Mouse (Mus musculus): ENCODE measurements around the gene Gpatch1.
"Not testable (repeated sequence)": the region's sequence is repeated elsewhere in the genome, so short reads cannot be mapped to it uniquely, and the experiment has no call there.

Gpatch1 gene

GRCm38 (mm10) chr7:35322732-35323420 is 4.6 kb upstream of the Gpatch1 start:
- DNase-seq = peak; percentile 20 to 21

GRCm38 (mm10) chr7:35322161-35322560 is 3.9 kb upstream of the Gpatch1 start:
- no peak for DNase-seq

DNA sequence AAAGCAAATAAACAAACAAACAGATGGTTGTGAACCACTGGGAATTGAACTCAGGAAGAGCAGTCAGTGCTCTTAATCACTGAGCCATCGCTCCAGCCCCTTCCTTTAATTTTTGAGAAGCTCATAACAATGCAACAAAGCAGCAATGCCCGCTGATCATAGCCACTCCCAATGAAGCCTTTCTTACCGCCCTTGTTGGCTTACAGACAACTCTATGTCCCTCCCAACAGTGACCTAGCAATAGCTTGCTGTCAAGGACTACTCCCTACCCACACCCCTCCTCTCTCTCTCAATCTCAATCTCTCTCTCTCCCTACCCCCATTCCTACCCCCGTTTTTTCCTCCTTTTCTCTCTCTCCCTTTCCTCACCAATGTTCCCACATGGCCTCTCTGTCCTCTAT is 1.5 kb upstream of the Gpatch1 start:
- no peak for DNase-seq

DNA sequence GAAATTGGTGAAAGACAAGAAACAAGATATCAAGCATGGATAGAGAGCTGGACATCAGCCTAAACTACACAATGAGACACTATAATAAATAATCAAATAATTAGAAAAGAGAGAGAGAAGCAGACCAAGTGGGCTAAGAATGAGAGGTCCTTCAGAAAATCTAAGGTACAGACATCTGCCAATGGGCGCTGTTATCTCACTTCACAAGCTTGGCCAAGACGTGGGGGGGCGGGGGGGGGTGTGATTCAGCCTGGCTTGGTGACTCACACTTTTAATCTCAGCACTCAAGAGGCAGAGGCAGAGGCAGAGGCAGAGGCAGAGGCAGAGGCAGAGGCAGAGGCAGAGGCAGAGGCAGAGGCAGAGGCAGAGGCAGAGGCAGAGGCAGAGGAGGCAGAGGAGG is 981 bp upstream of the Gpatch1 start:
- not testable (repeated sequence) for DNase-seq

DNA sequence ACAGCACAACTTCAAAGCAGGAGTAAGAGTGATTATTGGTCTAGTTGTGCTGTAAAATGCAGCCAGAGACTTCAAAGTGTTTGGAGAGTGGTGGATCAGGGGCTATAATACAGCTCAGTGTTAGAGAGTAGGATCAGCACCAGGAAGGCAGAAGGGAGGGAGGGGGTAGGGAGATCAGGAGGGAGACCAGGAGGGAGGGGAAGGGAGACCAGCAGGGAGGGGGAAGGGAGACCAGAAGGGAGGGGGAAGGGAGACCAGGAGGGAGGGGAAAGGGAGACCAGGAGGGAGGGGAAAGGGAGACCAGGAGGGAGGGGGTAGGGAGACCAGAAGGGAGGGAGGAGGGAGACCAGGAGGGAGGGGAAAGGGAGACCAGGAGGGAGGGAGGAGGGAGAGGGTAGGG is 4.1 kb downstream of the Gpatch1 start:
- DNase-seq = no peak

DNA sequence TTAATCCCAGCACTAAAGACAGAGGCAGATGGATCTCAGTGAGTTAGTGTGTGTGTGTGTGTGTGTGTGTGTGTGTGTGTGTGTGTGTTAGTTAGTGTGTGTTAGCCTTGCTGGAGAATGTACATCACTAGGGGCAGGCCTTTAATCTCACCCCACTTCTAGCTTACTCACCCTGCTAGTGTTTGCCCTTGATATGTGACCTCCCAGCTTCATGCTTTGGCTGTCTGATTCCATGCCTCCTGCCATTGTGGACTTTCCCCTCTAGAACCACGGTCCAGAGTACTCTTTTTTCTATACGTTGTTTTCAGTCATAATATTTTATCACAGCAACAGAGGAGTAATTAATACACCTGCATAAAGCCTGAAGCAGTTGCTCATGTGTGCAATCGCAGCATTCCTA is 7.0 kb downstream of the Gpatch1 start:
- no peak for DNase-seq

DNA sequence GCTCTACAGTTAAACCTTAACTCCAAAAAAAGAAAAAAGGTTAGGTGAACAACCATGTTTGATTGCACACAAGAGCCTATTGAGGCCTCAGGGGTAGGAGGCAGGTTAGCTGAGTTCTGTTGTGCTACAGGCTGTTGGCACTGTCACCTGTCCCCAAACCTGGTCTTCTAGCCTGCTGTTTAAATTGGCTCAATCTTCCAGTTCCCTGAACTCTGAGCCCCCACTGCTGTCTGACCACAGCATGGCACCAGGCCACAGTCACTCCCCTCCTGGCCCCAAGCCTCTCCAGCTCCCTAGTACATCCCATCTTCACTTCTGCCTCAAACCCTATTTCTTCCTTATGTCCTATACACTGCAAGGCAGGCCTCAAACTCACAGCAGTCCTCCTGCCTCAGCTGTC is 17.4 kb downstream of the Gpatch1 start:
- no peak for DNase-seq

GRCm38 (mm10) chr7:35299656-35300055 is 18.6 kb downstream of the Gpatch1 start:
- DNase-seq = no peak

DNA sequence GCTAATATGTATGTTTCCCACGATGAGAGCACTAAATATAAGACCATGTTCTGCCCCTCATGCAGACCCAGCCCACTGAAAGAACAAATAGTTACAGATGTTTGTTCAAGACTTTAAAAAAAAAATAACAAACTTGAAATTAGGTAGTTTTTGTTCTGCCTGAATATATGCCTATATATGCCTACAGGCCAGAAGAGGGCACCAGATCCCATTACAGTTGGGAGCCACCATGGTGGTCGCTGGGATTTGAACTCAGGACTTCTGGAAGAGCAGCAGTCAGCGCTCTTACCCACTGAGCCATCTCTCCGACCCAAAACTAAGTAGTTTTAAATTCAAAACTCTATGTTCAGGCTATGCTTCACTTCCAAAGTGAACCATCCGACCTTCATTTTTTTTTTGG is 20.4 kb downstream of the Gpatch1 start:
- no peak for DNase-seq

DNA sequence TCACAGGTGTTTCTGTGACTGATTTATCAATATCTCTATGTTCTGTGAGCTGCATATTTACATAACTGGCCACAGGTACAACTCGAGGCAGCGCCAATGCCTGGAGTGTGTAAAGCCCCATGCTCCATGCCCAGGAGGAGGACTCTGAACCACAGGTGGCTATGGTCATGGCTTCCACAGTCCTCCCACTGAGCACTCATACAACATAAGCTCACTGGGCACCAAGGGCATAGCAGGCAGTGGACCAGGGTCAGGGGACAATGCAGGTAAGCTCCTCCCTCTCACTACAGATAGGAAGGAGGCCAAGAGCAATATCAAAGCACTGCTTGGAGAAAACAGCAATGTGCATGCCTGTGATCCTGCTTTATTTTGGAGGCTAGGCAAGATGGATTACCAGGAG is 22.6 kb downstream of the Gpatch1 start:
- DNase-seq = no peak

- no peak for DNase-seq
Measured at GRCm38 (mm10) chr7:35293464-35293863, 24.8 kb downstream of the Gpatch1 start.

GRCm38 (mm10) chr7:35278933-35279332 is 39.3 kb downstream of the Gpatch1 start:
- DNase-seq = no peak

DNA sequence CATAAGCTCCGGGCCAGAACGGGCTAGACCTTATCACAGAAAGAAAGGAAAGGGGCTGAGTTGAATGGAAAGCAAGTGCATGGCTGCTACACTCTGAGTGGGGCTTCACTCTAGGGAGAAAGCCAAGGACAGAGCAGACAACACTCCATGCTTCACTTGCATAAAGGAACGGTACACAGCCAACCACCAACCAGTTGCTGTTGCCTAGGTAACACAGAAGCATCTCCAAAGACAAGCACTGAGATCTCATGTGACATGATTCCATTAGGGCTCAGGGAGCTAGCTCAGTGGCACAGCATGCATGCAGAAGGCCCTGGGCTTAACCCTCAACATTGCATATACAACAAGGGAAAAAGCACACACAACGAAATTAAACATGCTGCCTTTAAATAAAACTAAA is 40.8 kb downstream of the Gpatch1 start:
- DNase-seq = no peak

DNA sequence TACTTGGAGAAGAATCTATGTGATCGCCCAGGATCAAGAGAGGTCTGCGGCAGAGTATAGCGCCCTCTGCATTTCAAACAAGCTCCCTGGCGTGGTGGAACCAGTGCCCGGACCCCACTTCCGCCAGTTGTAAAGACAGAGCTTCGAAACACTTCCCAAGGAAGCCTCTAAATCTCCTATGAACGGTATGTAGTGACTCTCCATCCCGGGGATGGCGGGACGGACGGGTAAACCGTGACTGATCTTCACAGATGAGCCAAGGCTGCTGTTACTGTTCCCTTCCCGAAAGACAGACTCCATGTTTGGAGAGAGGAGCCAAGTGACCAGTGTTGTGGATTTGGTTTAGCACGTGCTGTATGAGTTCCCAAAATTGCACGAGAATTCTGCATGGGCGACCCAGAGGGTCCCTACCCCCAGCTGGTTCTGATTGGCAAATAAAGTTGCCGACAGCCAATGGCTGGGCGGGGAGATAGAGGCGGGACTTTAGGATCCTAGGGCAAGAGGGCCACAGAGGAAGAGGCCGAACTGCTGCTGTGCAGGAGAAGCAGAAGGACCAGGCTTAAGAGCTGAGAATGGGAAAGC is 48.7 kb downstream of the Gpatch1 start:
- DNase-seq = peak; percentile 53 to 74

- peak in 1 of 2 experiments; percentile 13 for DNase-seq
Measured at GRCm38 (mm10) chr7:35267841-35268240, 50.4 kb downstream of the Gpatch1 start.

DNA sequence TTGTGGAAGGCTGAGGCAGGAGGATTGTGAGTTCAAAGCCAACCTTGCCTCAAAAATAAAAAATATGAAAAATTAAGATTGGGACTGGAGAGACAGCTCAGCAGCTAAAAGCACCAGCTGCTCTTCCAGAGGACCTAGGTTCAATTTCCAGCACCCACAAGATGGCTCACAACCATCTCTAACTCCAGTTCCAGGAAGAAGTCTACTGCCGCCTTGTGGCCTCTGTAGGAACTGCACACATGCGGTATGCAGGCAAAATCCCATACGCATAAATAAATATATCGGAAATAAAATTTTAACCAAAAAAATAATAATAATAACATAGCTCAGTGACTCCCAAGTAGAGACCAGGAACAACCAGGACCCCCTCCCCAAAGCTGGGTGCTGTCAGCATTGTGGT is 51.6 kb downstream of the Gpatch1 start:
- DNase-seq = peak; percentile 24 to 31

- DNase-seq = peak; percentile 64 to 71
Measured at GRCm38 (mm10) chr7:35264746-35265145, 53.5 kb downstream of the Gpatch1 start.

DNA sequence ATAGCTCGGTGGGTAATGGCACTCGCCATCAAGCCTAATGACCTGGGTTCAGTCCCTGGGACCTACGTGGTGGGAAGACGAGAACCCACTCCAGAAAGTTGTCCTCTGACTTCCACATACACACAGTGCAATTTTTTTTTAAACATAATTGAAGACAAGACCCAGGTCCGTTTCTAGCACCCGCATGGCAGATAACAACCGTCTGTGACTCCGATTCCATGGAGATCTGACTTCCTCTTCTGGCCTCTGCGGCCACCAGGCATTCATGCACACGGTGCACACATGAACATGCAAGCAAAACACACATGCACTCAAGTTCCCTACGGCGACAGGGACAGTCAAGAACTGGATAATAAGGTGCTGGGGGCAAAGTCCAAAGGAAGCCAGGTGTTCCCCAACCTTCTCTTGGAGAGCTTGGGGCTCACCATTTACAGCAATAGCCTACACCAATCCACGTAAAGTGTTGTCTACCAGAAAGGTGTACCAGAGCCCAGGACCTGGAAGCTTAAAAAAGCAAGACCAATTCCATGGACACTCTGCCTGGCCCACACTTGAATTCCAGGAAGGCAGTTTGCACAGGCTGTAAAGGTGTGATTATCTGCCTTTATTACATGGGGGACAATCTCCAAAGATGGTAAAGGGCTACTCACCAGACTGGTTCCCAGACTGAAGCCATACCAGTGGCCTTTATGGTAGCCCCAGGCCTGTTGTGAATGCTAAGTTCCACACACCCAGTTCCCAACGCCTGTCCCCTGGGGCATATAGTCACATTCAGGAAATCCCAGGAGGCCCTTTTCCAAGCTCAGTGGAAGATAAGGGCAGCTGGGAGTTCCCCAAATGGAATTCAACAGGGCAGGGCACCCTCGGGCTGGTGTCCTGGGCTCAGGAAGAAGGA is 54.4 kb downstream of the Gpatch1 start:
- DNase-seq = no peak

DNA sequence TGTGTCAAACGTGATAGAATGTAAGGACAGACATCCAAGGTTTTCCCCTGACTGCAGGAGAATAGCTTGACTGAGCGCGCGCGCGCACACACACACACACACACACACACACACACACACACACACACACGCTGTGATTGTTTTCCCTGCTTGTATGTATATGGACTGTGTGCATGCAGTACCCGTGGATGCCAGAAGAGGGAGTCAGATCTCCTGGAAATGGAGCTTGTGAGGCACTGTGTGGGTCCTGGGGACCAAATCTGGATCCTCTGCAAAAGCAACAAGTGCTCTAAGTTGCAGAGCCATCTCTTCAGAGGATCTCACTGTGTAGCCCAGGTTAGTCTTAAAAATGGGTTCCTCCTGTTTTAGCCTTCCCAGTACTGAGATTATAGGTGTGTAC is 58.9 kb downstream of the Gpatch1 start:
- peak; percentile 35 to 38 for DNase-seq

DNA sequence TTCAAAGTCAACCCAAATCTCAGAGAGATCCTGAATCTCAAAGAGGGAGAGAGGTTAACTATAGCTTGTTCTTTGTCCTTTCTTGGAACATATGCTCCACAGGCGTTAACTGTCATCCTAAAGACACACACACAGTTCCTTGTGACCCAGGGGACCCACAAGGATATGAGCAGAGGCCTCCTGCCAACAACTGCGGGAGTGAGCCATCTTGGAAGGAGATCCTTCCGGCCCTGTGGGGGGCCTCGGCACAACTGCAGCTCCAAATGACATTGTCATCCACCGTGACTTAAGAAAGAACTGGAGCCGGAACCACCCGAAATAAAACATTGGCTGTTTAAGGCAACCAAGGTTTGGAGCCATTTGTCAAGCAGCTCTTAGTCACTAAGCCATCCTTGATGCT is 59.9 kb downstream of the Gpatch1 start:
- peak; percentile 42 to 54 for DNase-seq

DNA sequence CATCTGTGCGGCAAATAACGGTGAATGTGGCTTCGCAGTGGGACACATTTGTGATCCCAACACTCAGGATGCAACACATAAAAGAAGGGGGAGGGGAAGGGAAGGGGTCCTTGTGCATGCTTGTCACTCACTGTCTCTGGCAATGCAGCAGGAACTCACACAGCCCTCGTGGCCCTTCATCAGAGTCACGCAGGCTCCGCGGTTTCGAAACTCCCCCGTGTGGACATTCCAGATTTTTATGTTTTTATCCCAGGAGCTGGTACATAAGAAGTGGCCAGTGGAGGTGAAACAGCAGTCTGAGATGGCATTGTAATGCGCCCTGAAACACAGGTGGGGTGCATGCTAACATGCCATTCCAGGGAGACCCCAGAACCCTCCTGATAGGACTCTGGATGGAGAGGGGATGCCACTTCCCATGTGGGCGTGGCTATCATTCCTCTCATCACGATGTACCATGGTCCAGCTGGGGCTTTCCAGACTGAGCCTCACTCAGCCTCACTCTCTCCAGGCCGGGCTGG is 66.1 kb downstream of the Gpatch1 start:
- peak; percentile 48 to 60 for DNase-seq

GRCm38 (mm10) chr7:35237935-35238334 is 80.3 kb downstream of the Gpatch1 start:
- not testable (repeated sequence) for DNase-seq

DNA sequence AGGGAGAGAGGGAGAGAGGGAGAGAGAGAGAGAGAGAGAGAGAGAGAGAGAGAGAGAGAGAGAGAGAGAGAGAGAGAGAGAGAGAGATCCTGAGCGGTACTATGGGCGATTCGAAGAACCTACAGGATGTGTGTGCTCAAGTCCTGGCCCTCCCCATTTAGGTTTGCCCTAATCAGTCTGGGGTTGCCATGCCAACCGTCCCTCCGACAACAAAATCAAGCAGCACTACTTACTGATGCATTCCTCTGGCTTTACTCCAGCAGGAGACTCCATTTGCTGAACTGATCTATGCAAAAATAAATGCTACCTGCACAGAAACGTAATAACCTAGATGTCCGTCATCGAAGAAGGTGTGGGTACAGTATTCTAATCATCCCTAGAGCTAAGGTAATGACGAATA is 82.9 kb downstream of the Gpatch1 start:
- DNase-seq = peak; percentile 71 to 80

Measured in kidney, postnatal 4 days (tissue).